Mouse (Mus musculus) heart, embryonic 14.5 days (tissue): Measurements from ENCODE around the gene Clhc1. TPM values are rescaled to one million over a fixed set of nuclear protein-coding genes. Genes with fewer than 3 reads are reported as not detected.
A peak's percentile ranks its signal among the peaks of the same experiment; 100 is the strongest.

ENCODE experiments used
- ATAC-seq: fragments of 200-750 bp; cut with Nextera tagmentation; 2 replicates; pipeline ENCODE4 v1.8.0; 2017; ENCODE audit warnings: low read depth, moderate TSS enrichment; ENCODE audit not compliant: insufficient number of reproducible peaks, insufficient read depth, low FRiP score
- H3K27ac ChIP-seq, 2 experiments: fragments of 200-500 bp in 1 of 2; fragments of 300-500 bp in 1 of 2; sonication (generic) in 1 of 2; replicated peaks in 1 of 2; 2 replicates each; pipeline ENCODE4 v1.5.1; 2012 to 2014; ENCODE audit warnings: low read depth in 2 of 2, low read length in 2 of 2, control low read depth in 1 of 2, mild to moderate bottlenecking in 1 of 2, mixed read lengths in 1 of 2; ENCODE audit not compliant: control insufficient read depth in 1 of 2, insufficient read depth in 1 of 2
- H3K27me3 ChIP-seq: fragments of 300-500 bp; sonication (generic); 2 replicates; pipeline ENCODE4 v1.6.1; 2014; ENCODE audit warnings: mild to moderate bottlenecking, low read length, control low read depth; ENCODE audit not compliant: control insufficient read depth, insufficient read depth
- H3K36me3 ChIP-seq: fragments of 300-500 bp; sonication (generic); 2 replicates; pipeline ENCODE4 v1.6.1; 2014; ENCODE audit warnings: mild to moderate bottlenecking, control low read depth, low read length, mixed read lengths; ENCODE audit not compliant: control insufficient read depth, insufficient read depth
- H3K4me1 ChIP-seq, 2 experiments: fragments of 200-500 bp in 1 of 2; fragments of 300-500 bp in 1 of 2; sonication (generic) in 1 of 2; 2 replicates each; pipeline ENCODE4 v1.6.1; 2012 to 2014; ENCODE audit warnings: low read length in 2 of 2, control low read depth in 1 of 2, mixed read lengths in 1 of 2; ENCODE audit not compliant: control insufficient read depth in 2 of 2, insufficient read depth in 2 of 2
- H3K4me2 ChIP-seq: fragments of 300-500 bp; sonication (generic); 2 replicates; pipeline ENCODE4 v1.6.1; 2014; ENCODE audit warnings: mild to moderate bottlenecking, low read length
- H3K4me3 ChIP-seq, 2 experiments: fragments of 200-500 bp in 1 of 2; fragments of 300-500 bp in 1 of 2; sonication (generic) in 1 of 2; 2 replicates each; pipeline ENCODE4 v1.5.1; 2012 to 2014; ENCODE audit warnings: low read length in 2 of 2, mild to moderate bottlenecking in 2 of 2, control low read depth in 1 of 2, low read depth in 1 of 2, moderate library complexity in 1 of 2; ENCODE audit not compliant: control insufficient read depth in 1 of 2, insufficient read depth in 1 of 2
- H3K9ac ChIP-seq: fragments of 300-500 bp; sonication (generic); 2 replicates; pipeline ENCODE4 v1.6.1; 2014; ENCODE audit warnings: mild to moderate bottlenecking, low read length
- H3K9me3 ChIP-seq: fragments of 300-500 bp; sonication (generic); 2 replicates; pipeline ENCODE4 v1.6.1; 2016; ENCODE audit warnings: low read length, control low read depth; ENCODE audit not compliant: control insufficient read depth
- WGBS: fragments of 180-500 bp; shearing (Covaris S2); extraction: QIAGEN DNeasy Blood & Tissue Kit; methylation state at CpG from one replicate; pipeline ENCODE4 v1.1.7; 2014; 5-methylcytosine and 5-hydroxymethylcytosine counted together
- polyA plus RNA-seq: library from polyadenylated mRNA; unstranded; fragments of >200 nt; fragmentation: Nextera tagmentation; extraction: Ambion mirVana; gene quantifications from 2 replicates; pipeline ENCODE4 v1.2.1, GENCODE M21; 2014

The Clhc1 gene
- polyA plus RNA-seq, 1 experiment from 2014 or later: 0.20 TPM

GRCm38 (mm10) chr11:29612007-29612406 is 64.3 kb downstream of the Clhc1 start:
- Histone ChIP-seq H3K36me3 (no peaks in the 10 kb centered on the region), H3K4me3 (no peak overlapping the region), H3K4me2 (no peak overlapping the region), H3K27ac (no peak overlapping the region), H3K4me1 (peaks cover 0 to 13% of the 10 kb centered on the region in 2 experiments; a peak in 3 of 4 replicates), H3K9me3 (no peaks in the 10 kb centered on the region), H3K27me3 (no peaks in the 10 kb centered on the region), H3K9ac (no peak overlapping the region)
- ATAC-seq: no peak

- 88% methylated on average over 4 of the region's 4 CpGs for WGBS
- H3K4me3 ChIP-seq: no peak overlapping the region
- no peak for ATAC-seq
These were observed 65.5 kb downstream of the Clhc1 start for GRCm38 (mm10) chr11:29613185-29613735.

GRCm38 (mm10) chr11:29614217-29614924 is 66.6 kb downstream of the Clhc1 start:
- H3K9ac ChIP-seq: no peak overlapping the region
- no peak overlapping the region for H3K4me2 ChIP-seq
- H3K36me3 ChIP-seq: no peaks in the 10 kb centered on the region
- no peak overlapping the region for H3K27ac ChIP-seq
- H3K4me3 ChIP-seq: no peak overlapping the region
- H3K27me3 ChIP-seq: no peaks in the 10 kb centered on the region
- no peaks in the 10 kb centered on the region for H3K9me3 ChIP-seq
- WGBS: 78% methylated on average over 6 of the region's 6 CpGs
- no peak for ATAC-seq
- H3K4me1 ChIP-seq: peaks cover 0 to 13% of the 10 kb centered on the region in 2 experiments; a peak in 3 of 4 replicates

More at GRCm38 (mm10) chr11:29613185-29613735, 65.5 kb downstream of the Clhc1 start:
- Histone ChIP-seq H3K27ac (no peak overlapping the region), H3K9me3 (no peaks in the 10 kb centered on the region), H3K27me3 (no peaks in the 10 kb centered on the region), H3K4me2 (no peak overlapping the region), H3K36me3 (no peaks in the 10 kb centered on the region), H3K9ac (no peak overlapping the region), H3K4me1 (peaks cover 0 to 13% of the 10 kb centered on the region in 2 experiments; a peak in 3 of 4 replicates)

- Histone ChIP-seq H3K27ac (no peak overlapping the region), H3K9me3 (no peaks in the 10 kb centered on the region), H3K4me1 (peaks cover 0 to 3% of the 10 kb centered on the region in 2 experiments; a peak in 1 of 4 replicates), H3K4me3 (no peak overlapping the region), H3K9ac (no peak overlapping the region), H3K4me2 (no peak overlapping the region), H3K36me3 (no peaks in the 10 kb centered on the region), H3K27me3 (no peaks in the 10 kb centered on the region)
- no peak for ATAC-seq
- WGBS: 79% methylated on average over 5 of the region's 5 CpGs
These were observed 74.5 kb downstream of the Clhc1 start for GRCm38 (mm10) chr11:29622030-29622790.

- Histone ChIP-seq H3K9ac (no peak overlapping the region), H3K36me3 (no peaks in the 10 kb centered on the region), H3K27me3 (no peaks in the 10 kb centered on the region), H3K4me2 (no peak overlapping the region), H3K27ac (no peak overlapping the region), H3K9me3 (no peaks in the 10 kb centered on the region), H3K4me1 (peaks cover 0 to 3% of the 10 kb centered on the region in 2 experiments; a peak in 1 of 4 replicates), H3K4me3 (no peak overlapping the region)
- WGBS: 83% methylated on average over 3 of the region's 3 CpGs
- ATAC-seq: no peak
These were observed 75.6 kb downstream of the Clhc1 start for GRCm38 (mm10) chr11:29623327-29623726.

GRCm38 (mm10) chr11:29626541-29626940 is 78.8 kb downstream of the Clhc1 start:
- no peak for ATAC-seq

GRCm38 (mm10) chr11:29627706-29628105 is 80.0 kb downstream of the Clhc1 start:
- Histone ChIP-seq H3K4me2 (no peak overlapping the region), H3K36me3 (no peaks in the 10 kb centered on the region), H3K9ac (no peak overlapping the region), H3K27ac (no peak overlapping the region), H3K9me3 (no peaks in the 10 kb centered on the region), H3K4me1 (peaks cover 8 to 10% of the 10 kb centered on the region in 2 experiments), H3K4me3 (no peak overlapping the region), H3K27me3 (no peaks in the 10 kb centered on the region)
- WGBS: 92% methylated on average over 3 of the region's 3 CpGs
- no peak for ATAC-seq

More at GRCm38 (mm10) chr11:29626541-29626940, 78.8 kb downstream of the Clhc1 start:
- no peak overlapping the region for H3K9ac ChIP-seq
- peaks cover 0 to 3% of the 10 kb centered on the region in 2 experiments; a peak in 1 of 4 replicates for H3K4me1 ChIP-seq
- no peak overlapping the region for H3K4me3 ChIP-seq
- no peaks in the 10 kb centered on the region for H3K27me3 ChIP-seq
- no peaks in the 10 kb centered on the region for H3K36me3 ChIP-seq
- peak overlapping the region; percentile 39 for H3K4me2 ChIP-seq
- no peaks in the 10 kb centered on the region for H3K9me3 ChIP-seq
- peak overlapping the region; percentile 57 to 59 for H3K27ac ChIP-seq
- 13% methylated on average over 5 of the region's 5 CpGs for WGBS
